Mouse (Mus musculus) ES-E14 (cell line): Measurements from ENCODE around the gene Cfap97d1.

Experiments used
- HCFC1 ChIP-seq: IDR thresholded peaks from 2 replicates; pipeline ENCODE4 v1.6.1; 2012; ENCODE audit warnings: low read length, inconsistent platforms, borderline replicate concordance; ENCODE audit not compliant: insufficient read depth
- MAFK ChIP-seq: IDR thresholded peaks from 2 replicates; pipeline ENCODE4 v1.6.1; 2014; ENCODE audit warnings: mild to moderate bottlenecking, low read depth, low read length, inconsistent platforms; ENCODE audit not compliant: insufficient read depth
- ZC3H11A ChIP-seq: IDR thresholded peaks from 2 replicates; pipeline ENCODE4 v1.6.1; 2012; ENCODE audit warnings: low read depth, mild to moderate bottlenecking, inconsistent platforms, low read length, borderline replicate concordance

DNA sequence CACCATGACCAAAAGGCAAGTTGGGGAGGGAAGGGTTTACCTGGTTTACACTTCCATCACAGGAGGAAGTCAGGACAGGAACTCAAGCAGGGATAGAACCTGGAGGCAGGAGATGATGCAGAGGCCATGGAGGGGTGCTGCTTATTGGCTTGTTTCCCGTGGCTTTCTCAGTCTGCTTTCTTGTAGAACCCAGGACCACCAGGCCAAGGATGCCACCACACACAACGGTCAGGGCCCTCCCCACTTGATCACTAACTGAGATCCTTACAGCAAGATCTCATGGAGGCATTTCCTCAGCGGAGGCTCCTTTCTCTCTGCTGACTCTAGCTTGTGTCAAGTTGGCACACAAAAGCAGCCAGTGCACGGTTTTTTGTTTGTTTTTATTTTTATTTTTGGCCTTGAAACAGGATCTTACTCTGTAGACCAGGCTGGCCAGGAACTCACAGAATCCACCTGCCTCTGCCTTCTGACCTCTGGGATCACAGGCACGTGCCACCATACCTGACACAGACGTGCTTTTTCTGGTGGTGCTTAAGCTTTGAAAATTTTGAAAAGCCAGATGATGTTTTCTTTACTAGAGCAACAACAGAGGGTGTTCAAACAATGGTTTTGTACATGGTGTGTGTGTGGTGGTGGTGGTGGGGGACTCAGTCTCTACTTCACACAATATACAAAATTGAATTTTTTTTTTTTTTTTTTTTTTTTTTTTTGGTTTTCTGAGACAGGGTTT lies 44.2 kb downstream of the Cfap97d1 start, which contains the start of gene Mpp3:
- TF ChIP-seq HCFC1 (no peak), ZC3H11A (no peak), MAFK (no peak)
